In the genomic region with DNA sequence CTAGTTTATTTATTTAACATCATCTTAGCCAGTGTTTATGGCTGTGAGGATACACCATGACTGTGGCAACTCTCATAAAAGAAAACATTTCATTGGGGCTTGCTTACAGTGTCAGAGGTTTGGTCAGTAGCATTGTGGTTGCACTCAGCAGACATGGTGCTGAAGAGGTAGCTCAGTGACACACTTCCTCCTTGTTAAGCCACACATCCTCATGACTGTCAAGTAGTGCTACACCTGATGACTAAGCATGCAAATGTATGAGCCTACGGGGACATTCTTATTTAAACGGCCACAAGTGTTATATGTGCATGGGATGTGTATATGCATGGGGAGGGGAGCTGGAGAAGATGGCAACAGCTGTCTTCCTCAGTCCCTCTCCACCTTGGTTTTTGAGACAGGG, we compare ENCODE assay signal across 32 mouse cellular contexts. TPM values are rescaled to one million over a fixed set of nuclear protein-coding genes. Genes with fewer than 3 reads are reported as not detected.
A peak's percentile ranks its signal among the peaks of the same experiment; 100 is the strongest.
DNase-seq lines count a peak whose midpoint lies in the region; ATAC-seq and TF ChIP-seq lines count a peak whose summit lies in the region.
"Had no signal": no experiment of that assay in that cellular context is flagged by ENCODE, and none has a peak within 500 bp of the region (broad histone marks: within the 10 kb centered on the region; RNA-seq: fewer than 3 reads in every experiment).

No protein-coding gene starts in this region.

- no peak overlapping the region for H3K27ac ChIP-seq in MEL (ENCODE audit: control insufficient read depth, low read depth, low read length)
- no peak overlapping the region for H3K27ac ChIP-seq in hindbrain, embryonic 14.5 days
- no peak overlapping the region for H3K27ac ChIP-seq in forebrain, embryonic 12.5 days
- H3K27ac ChIP-seq: embryonic facial prominence, embryonic 13.5 days; forebrain, embryonic 10.5 days; gastrocnemius, adult 2 months; heart, adult 2 months; hindbrain, embryonic 15.5 days; liver, embryonic 14.5 days; midbrain, embryonic 13.5 days; stomach, embryonic 15.5 days had no signal

- H3K4me2 ChIP-seq in hindbrain, embryonic 14.5 days (replicated peaks), result no peak overlapping the region
- H3K4me2 ChIP-seq in forebrain, embryonic 12.5 days, result no peak overlapping the region
- H3K4me2 ChIP-seq: embryonic facial prominence, embryonic 13.5 days; heart, embryonic 12.5 days; hindbrain, embryonic 15.5 days; midbrain, embryonic 13.5 days; stomach, embryonic 15.5 days had no signal

- H3K4me1 ChIP-seq in MEL (ENCODE audit: control insufficient read depth in 1 of 2, insufficient read depth in 2 of 2, low read length in 2 of 2), result peaks cover 0 to 14% of the 10 kb centered on the region in 2 experiments; a peak in 2 of 4 replicates
- no peaks in the 10 kb centered on the region for H3K4me1 ChIP-seq in hindbrain, embryonic 14.5 days (replicated peaks; ENCODE audit: control insufficient read depth, insufficient read depth, low read length)
- H3K4me1 ChIP-seq in forebrain, embryonic 12.5 days, result no peaks in the 10 kb centered on the region
- H3K4me1 ChIP-seq: hindbrain, embryonic 15.5 days; midbrain, embryonic 13.5 days; stomach, embryonic 15.5 days had no signal

- 86% methylated on average over 2 of the region's 2 CpGs for WGBS in hindbrain, embryonic 14.5 days
- 86% methylated on average over 2 of the region's 2 CpGs for WGBS in forebrain, embryonic 12.5 days

- H3K9ac ChIP-seq in MEL (ENCODE audit: control insufficient read depth, low read depth, low read length, poor library complexity, severe bottlenecking), result no peak overlapping the region
- H3K9ac ChIP-seq in hindbrain, embryonic 14.5 days, result no peak overlapping the region
- no peak overlapping the region for H3K9ac ChIP-seq in forebrain, embryonic 12.5 days
- H3K9ac ChIP-seq: embryonic facial prominence, embryonic 13.5 days; heart, embryonic 12.5 days; hindbrain, embryonic 15.5 days; liver, embryonic 14.5 days; midbrain, embryonic 13.5 days; stomach, embryonic 15.5 days had no signal

- ATAC-seq in monocyte, adult 5-6 weeks (replicated peaks; ENCODE audit: insufficient number of reproducible peaks, low FRiP score, low TSS enrichment, poor library complexity, severe bottlenecking), result peak; percentile 57; the same call in 1 of the 2 replicates
- no peak for ATAC-seq in hindbrain, embryonic 14.5 days (ENCODE audit: low FRiP score)
- no peak for ATAC-seq in forebrain, embryonic 12.5 days (ENCODE audit: low FRiP score)
- ATAC-seq: forebrain, embryonic 16.5 days; intestine, embryonic 16.5 days; midbrain, embryonic 13.5 days had no signal

- no peak for TF ChIP-seq EP300 in MEL (IDR thresholded peaks at IDR 0.05; ENCODE audit: low read depth in 1 of 2, low read length in 2 of 2)

- TF ChIP-seq RAD21 in MEL (IDR thresholded peaks at IDR 0.05; ENCODE audit: low read depth, low read length), result no peak

- no peaks in the 10 kb centered on the region for H3K9me3 ChIP-seq in MEL (replicated peaks; ENCODE audit: insufficient read depth, low read length)
- H3K9me3 ChIP-seq in hindbrain, embryonic 14.5 days (ENCODE audit: control insufficient read depth, low read length), result no peaks in the 10 kb centered on the region
- no peaks in the 10 kb centered on the region for H3K9me3 ChIP-seq in forebrain, embryonic 12.5 days
- H3K9me3 ChIP-seq: embryonic facial prominence, embryonic 13.5 days; forebrain, embryonic 10.5 days; heart, embryonic 12.5 days; hindbrain, embryonic 15.5 days; midbrain, embryonic 13.5 days; stomach, embryonic 15.5 days had no signal

- peaks cover 0 to 16% of the 10 kb centered on the region in 2 experiments; a peak in 2 of 4 replicates for H3K36me3 ChIP-seq in MEL (ENCODE audit: control insufficient read depth in 1 of 2, insufficient read depth in 2 of 2, low read length in 2 of 2)
- H3K36me3 ChIP-seq in hindbrain, embryonic 14.5 days (replicated peaks; ENCODE audit: control insufficient read depth, insufficient read depth), result no peaks in the 10 kb centered on the region
- no peaks in the 10 kb centered on the region for H3K36me3 ChIP-seq in forebrain, embryonic 12.5 days (replicated peaks)
- H3K36me3 ChIP-seq: embryonic facial prominence, embryonic 13.5 days; forebrain, embryonic 10.5 days; heart, embryonic 12.5 days; hindbrain, embryonic 15.5 days; midbrain, embryonic 13.5 days; stomach, embryonic 15.5 days had no signal

- TF ChIP-seq CTCF in MEL (IDR thresholded peaks at IDR 0.05 in 2 of 3, conservative IDR thresholded peaks at IDR 0.05 in 1 of 3; ENCODE audit: control insufficient read depth in 1 of 3, insufficient read depth in 1 of 3, low read depth in 2 of 3, low read length in 3 of 3, poor library complexity in 1 of 3, severe bottlenecking in 1 of 3), result no peak

- TF ChIP-seq POLR2A in MEL (IDR thresholded peaks at IDR 0.05; ENCODE audit: control insufficient read depth in 1 of 2, insufficient read depth in 1 of 2, low read depth in 1 of 2, low read length in 2 of 2, poor library complexity in 1 of 2), result no peak

- no peaks in the 10 kb centered on the region for H3K79me2 ChIP-seq in MEL (ENCODE audit: control insufficient read depth, insufficient read depth, low read length, poor library complexity)

- DNase-seq in CD4-positive helper T cell, adult 2 months (ENCODE audit: low read depth, low spot score), result peak; percentile 16
- DNase-seq in MEL (ENCODE audit: low read depth, low spot score), result peak; percentile 26
- peak; percentile 59 for DNase-seq in induced T-regulatory cell, adult 2 months (ENCODE audit: low read depth)
- DNase-seq in hindbrain, embryonic 14.5 days (ENCODE audit: low spot score), result no peak
- DNase-seq in right cerebral cortex, postnatal 4 days, result no peak
- DNase-seq: adrenal gland, postnatal 14 days; cerebellum, adult 11 months; cerebellum, adult 9-11 months; gastrocnemius, adult 2 months; gastrocnemius, postnatal 36 days; heart, adult 2 months; heart, postnatal 4 days; kidney, adult 8-10 months; kidney, postnatal 14 days; layer of hippocampus, adult 9-11 months; liver; lung, adult 2 months; lung, postnatal 14 days; right cerebral cortex, adult 18-20 months; thymus, postnatal 14 days had no signal

- H3K4me3 ChIP-seq in MEL (ENCODE audit: control insufficient read depth in 1 of 2, insufficient read depth in 1 of 2, low read depth in 2 of 2, low read length in 2 of 2), result no peak overlapping the region
- H3K4me3 ChIP-seq in hindbrain, embryonic 14.5 days (replicated peaks; ENCODE audit: low read length), result no peak overlapping the region
- H3K4me3 ChIP-seq in forebrain, embryonic 12.5 days (replicated peaks), result no peak overlapping the region
- H3K4me3 ChIP-seq: embryonic facial prominence, embryonic 13.5 days; forebrain, embryonic 10.5 days; gastrocnemius, adult 2 months; heart, adult 2 months; heart, embryonic 12.5 days; hindbrain, embryonic 15.5 days; midbrain, embryonic 13.5 days; stomach, embryonic 15.5 days had no signal

- no peaks in the 10 kb centered on the region; a peak in 1 of 4 replicates for H3K27me3 ChIP-seq in MEL (ENCODE audit: control insufficient read depth in 1 of 2, insufficient read depth in 2 of 2, low read length in 2 of 2)
- no peaks in the 10 kb centered on the region for H3K27me3 ChIP-seq in hindbrain, embryonic 14.5 days (ENCODE audit: control insufficient read depth, insufficient read depth, low read length)
- no peaks in the 10 kb centered on the region for H3K27me3 ChIP-seq in forebrain, embryonic 12.5 days
- H3K27me3 ChIP-seq: embryonic facial prominence, embryonic 13.5 days; heart, embryonic 12.5 days; hindbrain, embryonic 15.5 days; midbrain, embryonic 13.5 days; stomach, embryonic 15.5 days had no signal

TF ChIP-seq in MEL, 35 proteins besides CTCF, POLR2A, EP300 and RAD21:
- TF ChIP-seq KAT2A (conservative IDR thresholded peaks at IDR 0.05; ENCODE audit: low read depth, low read length) (no peak), POLR2AphosphoS5 (IDR thresholded peaks at IDR 0.05; ENCODE audit: borderline replicate concordance, low read depth, low read length) (no peak), GABPA (IDR thresholded peaks at IDR 0.05; ENCODE audit: low read depth, low read length) (no peak), CHD1 (IDR thresholded peaks at IDR 0.05; ENCODE audit: low read depth, low read length) (no peak), RCOR1 (IDR thresholded peaks at IDR 0.05; ENCODE audit: low read depth, low read length) (no peak), ZC3H11A (IDR thresholded peaks at IDR 0.05; ENCODE audit: low read depth, low read length) (no peak), ETS1 (IDR thresholded peaks at IDR 0.05; ENCODE audit: low read depth, low read length) (no peak), HCFC1 (IDR thresholded peaks at IDR 0.05; ENCODE audit: low read depth, low read length) (no peak), MAZ (IDR thresholded peaks at IDR 0.05; ENCODE audit: low read depth, low read length) (no peak), E2F4 (IDR thresholded peaks at IDR 0.05; ENCODE audit: borderline replicate concordance, low read depth, low read length) (no peak), ELF1 (IDR thresholded peaks at IDR 0.05; ENCODE audit: low read depth, low read length) (no peak), USF1 (IDR thresholded peaks at IDR 0.05; ENCODE audit: low read depth, low read length) (no peak), TAL1 (IDR thresholded peaks at IDR 0.05; ENCODE audit: low read length) (no peak)
TF ChIP-seq in MEL: peak in this region for 0.

RNA-seq across cellular contexts. Expression of a gene that starts 30.8 kb away (rescaled TPM):
- not detected in 2 replicates for total RNA-seq in MEL (2012; rRNA removed)
- polyA plus RNA-seq in MEL (2012; ENCODE audit: insufficient read depth in 1 of 2, insufficient read length in 2 of 2, low read depth in 1 of 2, low replicate concordance in 2 of 2, missing spikeins in 1 of 2), result not detected
- total RNA-seq in monocyte, adult 5-6 weeks (2017), result 0.38 to 0.68 TPM in 2 of 3 replicates, not detected in the other
- polyA plus RNA-seq in hindbrain, embryonic 14.5 days (2014; fragmentation: Nextera tagmentation; extraction: Ambion mirVana), result 15.3 and 20.7 TPM in 2 replicates
- 7.1 and 7.2 TPM in 2 replicates for polyA plus RNA-seq in forebrain, embryonic 12.5 days (2016; fragmentation: Nextera tagmentation; extraction: Ambion mirVana)
- total RNA-seq: neutrophil, adult 5-6 weeks had no signal

RNA-seq across cellular contexts. Expression of a gene that starts 54.2 kb away (rescaled TPM):
- 1.2 and 1.5 TPM in 2 replicates for total RNA-seq in MEL (2012; rRNA removed)
- polyA plus RNA-seq in MEL (2012; ENCODE audit: insufficient read depth in 1 of 2, insufficient read length in 2 of 2, low read depth in 1 of 2, low replicate concordance in 2 of 2, missing spikeins in 1 of 2), result 1 to 10 TPM in 1 of 2 experiments, not detected in 1; 1.7 TPM
- 13.3 to 20.2 TPM (median 18.5 TPM) in 3 replicates for total RNA-seq in monocyte, adult 5-6 weeks (2017)
- polyA plus RNA-seq in hindbrain, embryonic 14.5 days (2014; fragmentation: Nextera tagmentation; extraction: Ambion mirVana), result 14.3 and 15.0 TPM in 2 replicates
- polyA plus RNA-seq in forebrain, embryonic 12.5 days (2016; fragmentation: Nextera tagmentation; extraction: Ambion mirVana), result 13.0 and 18.5 TPM in 2 replicates

RNA-seq across cellular contexts. Expression of a gene that starts 59.4 kb away (rescaled TPM):
- total RNA-seq in MEL (2012; rRNA removed), result 10.0 and 12.6 TPM in 2 replicates
- polyA plus RNA-seq in MEL (2012; ENCODE audit: insufficient read depth in 1 of 2, insufficient read length in 2 of 2, low read depth in 1 of 2, low replicate concordance in 2 of 2, missing spikeins in 1 of 2), result 1 to 10 TPM in 1 of 2 experiments, not detected in 1; 9.6 TPM
- 20.7 to 30.7 TPM (median 23.5 TPM) in 3 replicates for total RNA-seq in monocyte, adult 5-6 weeks (2017)
- 18.2 and 21.2 TPM in 2 replicates for polyA plus RNA-seq in hindbrain, embryonic 14.5 days (2014; fragmentation: Nextera tagmentation; extraction: Ambion mirVana)
- 22.9 and 23.9 TPM in 2 replicates for polyA plus RNA-seq in forebrain, embryonic 12.5 days (2016; fragmentation: Nextera tagmentation; extraction: Ambion mirVana)

Comparison
In these comparisons a context has a peak if more than half of its experiments do, and no peak if none do; other contexts are left out.
1. DNase-seq: peak in CD4-positive helper T cell, adult 2 months (single experiment), MEL (single experiment) and induced T-regulatory cell, adult 2 months (single experiment); none in hindbrain, embryonic 14.5 days (single experiment) and right cerebral cortex, postnatal 4 days (single experiment).